Mouse (Mus musculus) neural tube, embryonic 10.5 days (tissue): ENCODE measurements around the gene Mpped2.

Source experiments
- DNase-seq: peaks from one replicate; pipeline ENCODE4 v3.0.0-alpha.2; 2017; ENCODE audit warnings: low spot score; ENCODE audit errors: extremely low spot score

Mpped2 gene

GRCm38 (mm10) chr2:106696372-106696771 is 3.3 kb downstream of the Mpped2 start:
- DNase-seq = no peak

- no peak for DNase-seq
Measured at GRCm38 (mm10) chr2:106705664-106706063, 12.6 kb downstream of the Mpped2 start.

- DNase-seq = no peak
Measured at GRCm38 (mm10) chr2:106707136-106707535, 14.1 kb downstream of the Mpped2 start.

GRCm38 (mm10) chr2:106710862-106711477 is 17.9 kb downstream of the Mpped2 start:
- no peak for DNase-seq

- no peak for DNase-seq
Measured at GRCm38 (mm10) chr2:106711506-106711905, 18.4 kb downstream of the Mpped2 start.

- no peak for DNase-seq
Measured at GRCm38 (mm10) chr2:106713151-106713550, 20.1 kb downstream of the Mpped2 start.

- DNase-seq = no peak
Measured at GRCm38 (mm10) chr2:106715674-106716364, 22.8 kb downstream of the Mpped2 start.

- no peak for DNase-seq
Measured at GRCm38 (mm10) chr2:106716365-106716717, 23.3 kb downstream of the Mpped2 start.

GRCm38 (mm10) chr2:106718888-106719287 is 25.8 kb downstream of the Mpped2 start:
- no peak for DNase-seq

- no peak for DNase-seq
Measured at GRCm38 (mm10) chr2:106719434-106719833, 26.4 kb downstream of the Mpped2 start.

GRCm38 (mm10) chr2:106720644-106721043 is 27.6 kb downstream of the Mpped2 start:
- no peak for DNase-seq

GRCm38 (mm10) chr2:106722020-106722419 is 29.0 kb downstream of the Mpped2 start:
- DNase-seq = no peak

- no peak for DNase-seq
Measured at GRCm38 (mm10) chr2:106729951-106730564, 37.0 kb downstream of the Mpped2 start.

- no peak for DNase-seq
Measured at GRCm38 (mm10) chr2:106730608-106731007, 37.5 kb downstream of the Mpped2 start.

- DNase-seq = no peak
Measured at GRCm38 (mm10) chr2:106731478-106731877, 38.4 kb downstream of the Mpped2 start.

GRCm38 (mm10) chr2:106732171-106732570 is 39.1 kb downstream of the Mpped2 start:
- DNase-seq = no peak

GRCm38 (mm10) chr2:106733396-106733795 is 40.3 kb downstream of the Mpped2 start:
- no peak for DNase-seq

GRCm38 (mm10) chr2:106734004-106734403 is 40.9 kb downstream of the Mpped2 start:
- no peak for DNase-seq

GRCm38 (mm10) chr2:106735211-106735610 is 42.1 kb downstream of the Mpped2 start:
- DNase-seq = no peak

- no peak for DNase-seq
Measured at GRCm38 (mm10) chr2:106735792-106736359, 42.8 kb downstream of the Mpped2 start.

- DNase-seq = no peak
Measured at GRCm38 (mm10) chr2:106738951-106739350, 45.9 kb downstream of the Mpped2 start.

- DNase-seq = no peak
Measured at GRCm38 (mm10) chr2:106744086-106744485, 51.0 kb downstream of the Mpped2 start.
